Mouse (Mus musculus) forebrain, embryonic 16.5 days (tissue): Measurements from ENCODE around the gene Carm1. TPM values are rescaled to one million over a fixed set of nuclear protein-coding genes. Genes with fewer than 3 reads are reported as not detected.

Source experiments
- ATAC-seq: fragments of 200-750 bp; cut with Nextera tagmentation; 2 replicates; pipeline ENCODE4 v1.8.0; 2017; ENCODE audit warnings: mild to moderate bottlenecking, moderate library complexity
- H3K27ac ChIP-seq: fragments of 300-500 bp; sonication (generic); 2 replicates; pipeline ENCODE4 v1.5.1; 2014; ENCODE audit warnings: low read length, control low read depth
- H3K27me3 ChIP-seq: fragments of 300-500 bp; sonication (generic); replicated peaks from 2 replicates; pipeline ENCODE4 v1.6.1; 2014; ENCODE audit warnings: low read length; ENCODE audit not compliant: control insufficient read depth, insufficient read depth
- H3K36me3 ChIP-seq: fragments of 300-500 bp; sonication (generic); 2 replicates; pipeline ENCODE4 v1.6.1; 2014; ENCODE audit not compliant: control insufficient read depth, insufficient read depth
- H3K4me1 ChIP-seq: fragments of 300-500 bp; sonication (generic); replicated peaks from 2 replicates; pipeline ENCODE4 v1.6.1; 2014; ENCODE audit warnings: low read length; ENCODE audit not compliant: control insufficient read depth, insufficient read depth
- H3K4me2 ChIP-seq: fragments of 300-500 bp; sonication (generic); 2 replicates; pipeline ENCODE4 v1.6.1; 2014; ENCODE audit warnings: mild to moderate bottlenecking, low read length, control low read depth
- H3K4me3 ChIP-seq: fragments of 300-500 bp; sonication (generic); replicated peaks from 2 replicates; pipeline ENCODE4 v1.5.1; 2014; ENCODE audit warnings: mild to moderate bottlenecking, low read length, control low read depth
- H3K9ac ChIP-seq: fragments of 300-500 bp; sonication (generic); replicated peaks from 2 replicates; pipeline ENCODE4 v1.6.1; 2014; ENCODE audit warnings: low read depth, low read length, control low read depth
- H3K9me3 ChIP-seq: fragments of 300-500 bp; sonication (generic); 2 replicates; pipeline ENCODE4 v1.6.1; 2016; ENCODE audit warnings: low read length; ENCODE audit not compliant: control insufficient read depth
- WGBS: fragments of 180-500 bp; shearing (Covaris S2); extraction: QIAGEN DNeasy Blood & Tissue Kit; methylation state at CpG from one replicate; pipeline ENCODE4 v1.1.7; 2014; 5-methylcytosine and 5-hydroxymethylcytosine counted together
- polyA plus RNA-seq: library from polyadenylated mRNA; unstranded; fragments of >200 nt; fragmentation: Nextera tagmentation; extraction: Ambion mirVana; gene quantifications from 2 replicates; pipeline ENCODE4 v1.2.1, GENCODE M21; 2015

Gene Carm1
- polyA plus RNA-seq, 1 experiment from 2014 or later = 26.5 TPM

DNA sequence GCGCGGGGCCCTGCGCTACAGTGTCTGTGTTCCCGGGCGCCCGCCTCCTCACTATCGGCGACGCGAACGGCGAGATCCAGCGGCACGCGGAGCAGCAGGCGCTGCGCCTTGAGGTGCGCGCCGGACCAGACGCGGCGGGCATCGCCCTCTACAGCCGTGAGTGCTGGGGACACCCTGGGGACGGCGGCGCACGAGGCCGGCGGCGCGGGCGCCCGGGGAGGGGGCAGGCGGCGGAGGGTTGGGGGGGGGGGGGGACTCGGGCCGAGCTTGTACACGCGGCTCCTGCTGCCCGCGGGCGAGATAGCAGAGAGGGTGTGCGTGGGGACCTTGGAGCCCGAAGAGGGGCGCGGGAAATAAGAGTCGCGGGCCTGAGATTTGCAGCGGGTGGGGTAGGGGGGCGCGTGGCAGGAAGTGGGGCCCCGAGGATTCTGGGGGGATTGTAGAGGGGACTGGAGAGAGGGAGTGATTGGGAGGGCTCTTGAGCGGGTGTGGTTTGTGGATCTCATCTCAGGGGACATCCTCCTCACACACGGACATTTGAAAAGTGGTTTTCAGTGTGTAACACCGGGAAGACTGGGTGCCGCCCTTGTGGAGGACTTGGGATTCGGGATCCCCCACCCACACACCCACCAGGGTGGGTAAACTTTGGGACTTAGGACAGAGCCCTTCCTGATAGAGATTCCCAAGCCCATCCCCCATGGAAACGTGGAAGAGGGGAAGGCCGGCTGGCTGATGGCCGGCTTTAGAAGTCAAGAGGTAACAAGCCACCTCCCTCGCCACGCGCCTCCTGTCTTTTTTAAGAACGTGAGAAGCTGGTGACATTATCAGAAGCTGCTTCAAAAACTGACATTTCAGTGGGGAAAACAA, 614 bp downstream of the Carm1 start:
- WGBS = under 1% methylated on average over 54 of the region's 66 CpGs
- Histone ChIP-seq H3K4me2 (peak overlapping the region; percentile 48), H3K4me3 (peak overlapping the region; percentile 70), H3K4me1 (peaks cover 30% of the 10 kb centered on the region), H3K36me3 (no peaks in the 10 kb centered on the region; the same call in 1 of the 2 replicates), H3K27ac (peak overlapping the region; percentile 98), H3K27me3 (no peaks in the 10 kb centered on the region), H3K9me3 (no peaks in the 10 kb centered on the region), H3K9ac (peak overlapping the region; percentile 95)
- peak; percentile 9 for ATAC-seq

DNA sequence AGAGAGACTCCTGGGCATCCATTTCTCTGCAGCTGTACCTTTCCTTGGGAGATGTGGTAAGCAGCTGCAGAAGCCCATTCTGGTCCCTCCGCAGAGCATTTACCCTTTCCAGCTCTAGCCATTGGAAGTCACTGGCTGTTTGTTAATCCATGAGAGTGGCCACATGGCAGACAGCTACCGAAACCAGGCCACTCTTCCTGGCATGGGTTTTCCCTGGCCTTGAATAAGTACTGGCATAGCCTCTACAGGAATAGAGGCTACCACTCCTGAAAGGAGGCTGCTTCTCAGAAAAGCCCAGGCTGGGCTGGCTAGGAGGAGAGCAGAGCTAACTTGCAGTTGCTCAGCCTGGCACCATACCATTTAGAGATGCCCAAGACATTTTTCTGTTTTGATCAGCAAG, 4.4 kb downstream of the Carm1 start:
- WGBS = 98% methylated on average over 2 of the region's 2 CpGs
- Histone ChIP-seq H3K4me3 (no peak overlapping the region), H3K9me3 (no peaks in the 10 kb centered on the region), H3K4me2 (no peak overlapping the region), H3K9ac (no peak overlapping the region), H3K27me3 (no peaks in the 10 kb centered on the region), H3K4me1 (peaks cover 21% of the 10 kb centered on the region), H3K36me3 (no peaks in the 10 kb centered on the region; the same call in 1 of the 2 replicates), H3K27ac (no peak overlapping the region)
- no peak for ATAC-seq

DNA sequence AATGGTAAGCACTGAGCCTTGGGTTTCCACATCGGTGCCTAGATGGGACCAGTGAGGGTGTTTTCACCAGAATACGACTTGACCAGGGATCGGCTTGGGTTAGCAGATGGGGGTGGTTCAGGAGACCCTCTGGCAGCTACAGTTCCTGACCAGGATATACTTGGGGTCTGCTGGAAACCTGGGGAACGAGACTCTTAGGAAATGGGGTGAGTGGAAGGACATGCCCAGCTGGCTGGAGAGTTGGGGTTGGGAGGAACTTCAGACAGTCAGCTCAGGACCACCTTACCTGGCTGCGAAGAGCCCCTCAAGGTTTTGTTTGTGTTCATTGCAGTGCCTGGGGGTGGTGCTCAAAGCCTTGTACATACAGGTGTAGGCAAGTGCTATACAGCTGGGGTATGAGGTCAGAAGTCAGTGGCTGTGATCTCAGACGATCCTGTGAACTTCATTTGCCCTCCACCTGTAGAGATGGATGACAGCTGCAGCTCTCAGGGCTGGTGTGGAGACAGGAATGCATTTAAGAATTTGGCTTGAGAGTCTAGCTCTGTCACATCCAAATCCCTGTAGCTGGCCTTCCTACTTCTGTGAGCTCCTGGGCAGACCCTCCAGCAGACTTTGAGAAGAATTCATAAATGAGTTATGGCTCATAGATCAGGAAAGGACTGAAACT, 7.0 kb downstream of the Carm1 start:
- H3K4me1 ChIP-seq = peaks cover 14% of the 10 kb centered on the region
- H3K9ac ChIP-seq = no peak overlapping the region
- 90% methylated on average over 6 of the region's 6 CpGs for WGBS
- no peak for ATAC-seq
- H3K9me3 ChIP-seq = no peaks in the 10 kb centered on the region
- no peaks in the 10 kb centered on the region; the same call in 1 of the 2 replicates for H3K36me3 ChIP-seq
- no peak overlapping the region for H3K27ac ChIP-seq
- no peak overlapping the region for H3K4me3 ChIP-seq
- no peak overlapping the region for H3K4me2 ChIP-seq
- no peaks in the 10 kb centered on the region for H3K27me3 ChIP-seq

DNA sequence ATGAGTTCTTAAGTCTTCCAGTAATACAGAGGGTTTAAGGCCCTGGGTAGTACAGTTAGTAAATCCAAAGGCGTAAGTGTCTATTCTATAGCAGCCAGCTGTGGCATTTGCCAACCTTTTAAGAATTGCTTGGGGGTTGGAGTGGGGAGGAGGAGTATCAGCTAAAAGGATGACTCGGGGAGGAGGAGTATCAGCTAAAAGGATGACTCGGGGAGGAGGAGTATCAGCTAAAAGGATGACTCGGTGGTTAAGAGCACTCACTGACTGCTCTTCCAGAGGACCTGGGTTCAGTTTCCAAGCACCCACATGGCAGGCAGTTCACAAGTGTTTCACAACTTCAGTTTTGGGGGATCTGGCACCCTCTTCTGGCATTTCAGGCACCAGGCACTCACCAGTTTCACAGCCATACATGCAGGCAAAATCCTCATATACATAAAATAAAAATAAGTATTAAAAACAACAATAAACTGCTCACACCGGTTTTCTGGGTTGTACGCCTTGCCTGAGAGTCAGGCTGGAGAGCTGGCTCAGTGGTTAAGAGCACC, 8.6 kb downstream of the Carm1 start:
- H3K4me2 ChIP-seq = no peak overlapping the region
- H3K4me3 ChIP-seq = no peak overlapping the region
- no peak overlapping the region for H3K27ac ChIP-seq
- no peaks in the 10 kb centered on the region for H3K9me3 ChIP-seq
- H3K36me3 ChIP-seq = no peaks in the 10 kb centered on the region; the same call in 1 of the 2 replicates
- H3K9ac ChIP-seq = no peak overlapping the region
- H3K4me1 ChIP-seq = peaks cover 3% of the 10 kb centered on the region; the same call in 1 of the 2 replicates
- ATAC-seq = no peak
- no peaks in the 10 kb centered on the region for H3K27me3 ChIP-seq
- WGBS = 82% methylated on average over 6 of the region's 6 CpGs

DNA sequence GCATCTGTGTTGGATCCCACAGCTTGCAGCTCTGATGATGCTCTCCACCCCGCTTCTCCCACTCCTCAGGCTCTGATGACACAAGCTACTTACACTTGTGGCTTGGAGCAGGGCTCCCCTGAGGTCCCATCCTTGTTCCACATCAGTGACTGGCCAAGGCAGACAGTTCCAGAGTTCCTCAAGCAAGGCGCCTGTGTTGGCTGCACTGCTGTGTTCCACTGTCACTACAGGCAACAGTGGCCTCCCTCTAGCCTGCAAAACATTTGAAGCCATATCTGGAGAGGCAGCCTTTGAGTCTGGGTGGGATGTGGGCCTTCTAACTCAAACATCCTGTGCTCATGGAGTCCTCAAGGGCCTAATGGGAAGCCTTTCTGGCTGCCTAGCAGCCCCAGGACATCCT, 10.3 kb downstream of the Carm1 start:
- H3K27me3 ChIP-seq = no peaks in the 10 kb centered on the region
- no peaks in the 10 kb centered on the region for H3K36me3 ChIP-seq
- 88% methylated on average over 2 of the region's 2 CpGs for WGBS
- ATAC-seq = no peak
- H3K9ac ChIP-seq = no peak overlapping the region
- H3K4me1 ChIP-seq = no peaks in the 10 kb centered on the region
- H3K4me2 ChIP-seq = no peak overlapping the region
- H3K9me3 ChIP-seq = no peaks in the 10 kb centered on the region
- H3K4me3 ChIP-seq = no peak overlapping the region
- H3K27ac ChIP-seq = no peak overlapping the region

DNA sequence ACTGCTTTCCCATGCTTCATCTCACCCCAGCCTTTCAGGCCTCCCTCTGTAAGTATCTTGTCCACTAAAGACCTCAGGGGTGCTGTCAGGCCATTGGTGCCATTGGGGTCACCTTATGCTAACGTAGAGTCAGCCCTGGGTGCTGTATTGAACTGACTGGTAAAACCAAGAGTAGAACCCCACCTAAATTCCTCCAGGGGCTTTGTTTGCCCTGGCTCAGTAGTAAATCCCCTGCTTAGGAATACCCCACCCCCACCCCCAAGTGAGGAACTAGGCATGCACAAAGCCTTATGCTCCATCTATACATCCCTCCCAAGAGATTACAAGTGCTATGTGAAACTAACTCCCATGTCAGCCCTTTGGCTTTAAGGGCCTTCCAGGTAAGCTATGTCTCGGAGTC, 10.9 kb downstream of the Carm1 start:
- no peaks in the 10 kb centered on the region for H3K27me3 ChIP-seq
- no peaks in the 10 kb centered on the region for H3K36me3 ChIP-seq
- no peaks in the 10 kb centered on the region for H3K4me1 ChIP-seq
- no peaks in the 10 kb centered on the region for H3K9me3 ChIP-seq
- H3K4me2 ChIP-seq = no peak overlapping the region
- H3K4me3 ChIP-seq = no peak overlapping the region
- H3K9ac ChIP-seq = no peak overlapping the region
- no peak overlapping the region for H3K27ac ChIP-seq
- ATAC-seq = no peak
- 98% methylated on average over 2 of the region's 2 CpGs for WGBS

DNA sequence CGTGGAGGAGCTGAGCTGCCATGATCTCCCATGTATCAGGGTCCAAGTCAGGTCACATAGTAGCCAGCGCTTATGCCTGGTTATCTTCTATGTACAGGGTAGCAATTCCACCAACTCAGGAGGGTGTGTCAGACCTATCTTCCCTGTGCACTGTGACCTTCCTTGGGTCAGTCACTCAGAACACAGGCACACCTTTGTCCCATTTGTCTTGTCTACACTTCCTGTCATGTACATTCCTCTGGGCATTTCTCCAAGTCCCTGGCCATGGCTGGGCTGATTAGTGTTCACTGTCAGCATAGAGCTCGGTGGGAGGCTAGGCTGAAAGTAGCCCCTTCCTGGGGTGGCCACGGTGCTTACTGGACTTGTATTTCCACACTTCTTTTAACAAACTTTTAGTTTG, 11.7 kb downstream of the Carm1 start:
- no peaks in the 10 kb centered on the region for H3K27me3 ChIP-seq
- 80% methylated on average over 4 of the region's 4 CpGs for WGBS

DNA sequence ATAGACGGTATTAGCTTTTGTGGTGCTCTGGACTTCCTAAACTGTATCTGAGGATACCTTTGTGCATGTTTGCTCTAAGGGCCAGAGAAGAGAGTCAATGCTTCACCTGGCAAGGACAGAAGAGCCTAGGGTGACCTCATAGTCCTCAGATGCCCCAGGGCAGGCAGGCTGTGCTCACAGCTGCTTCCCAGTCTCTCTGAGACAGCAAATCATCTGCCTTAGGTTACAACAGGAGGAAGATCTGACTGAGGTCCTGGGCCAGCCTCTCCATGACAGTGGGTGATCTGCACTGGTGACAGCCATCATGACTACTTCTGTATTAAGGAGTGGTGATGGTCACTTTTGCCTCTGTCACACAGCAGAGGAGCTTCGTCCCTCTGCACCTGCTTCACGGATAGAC, 12.5 kb downstream of the Carm1 start:
- no peak overlapping the region for H3K9ac ChIP-seq
- ATAC-seq = no peak
- no peak overlapping the region for H3K4me2 ChIP-seq
- H3K27me3 ChIP-seq = no peaks in the 10 kb centered on the region
- no peaks in the 10 kb centered on the region for H3K36me3 ChIP-seq
- H3K4me3 ChIP-seq = no peak overlapping the region
- H3K4me1 ChIP-seq = no peaks in the 10 kb centered on the region
- WGBS = 95% methylated on average over 3 of the region's 3 CpGs
- H3K9me3 ChIP-seq = no peaks in the 10 kb centered on the region
- H3K27ac ChIP-seq = no peak overlapping the region

More for the DNA sequence above, 11.7 kb downstream of the Carm1 start:
- Histone ChIP-seq H3K4me2 (no peak overlapping the region), H3K27ac (no peak overlapping the region), H3K9me3 (no peaks in the 10 kb centered on the region), H3K4me1 (no peaks in the 10 kb centered on the region), H3K9ac (no peak overlapping the region), H3K36me3 (no peaks in the 10 kb centered on the region), H3K4me3 (no peak overlapping the region)
- ATAC-seq = no peak

DNA sequence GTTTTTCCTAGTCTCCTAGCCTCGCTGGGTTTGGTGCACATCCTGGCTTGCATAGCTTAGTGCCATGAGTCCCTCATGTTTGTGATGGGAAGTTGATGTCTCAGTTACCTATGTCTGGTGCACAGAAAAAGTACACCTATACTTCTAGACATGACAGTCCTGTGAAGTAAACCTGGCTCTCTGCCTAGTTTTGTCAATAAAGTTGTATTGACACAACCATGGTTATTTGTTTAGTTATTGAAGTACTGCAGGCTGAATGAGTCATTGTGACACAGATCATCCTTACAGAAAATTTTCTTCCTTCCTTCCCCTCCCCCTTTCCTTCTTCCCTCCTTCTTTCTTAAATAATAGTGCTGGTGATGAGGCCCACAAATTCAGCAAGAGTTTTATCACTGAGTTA, 17.7 kb downstream of the Carm1 start:
- H3K36me3 ChIP-seq = no peaks in the 10 kb centered on the region
- WGBS = 75% methylated on average over 1 of the region's 1 CpGs
- no peaks in the 10 kb centered on the region for H3K27me3 ChIP-seq
- no peak overlapping the region for H3K9ac ChIP-seq
- no peak overlapping the region for H3K4me3 ChIP-seq
- no peak overlapping the region for H3K27ac ChIP-seq
- no peaks in the 10 kb centered on the region for H3K4me1 ChIP-seq
- no peak for ATAC-seq
- H3K4me2 ChIP-seq = no peak overlapping the region
- H3K9me3 ChIP-seq = no peaks in the 10 kb centered on the region
